In the genomic region with DNA sequence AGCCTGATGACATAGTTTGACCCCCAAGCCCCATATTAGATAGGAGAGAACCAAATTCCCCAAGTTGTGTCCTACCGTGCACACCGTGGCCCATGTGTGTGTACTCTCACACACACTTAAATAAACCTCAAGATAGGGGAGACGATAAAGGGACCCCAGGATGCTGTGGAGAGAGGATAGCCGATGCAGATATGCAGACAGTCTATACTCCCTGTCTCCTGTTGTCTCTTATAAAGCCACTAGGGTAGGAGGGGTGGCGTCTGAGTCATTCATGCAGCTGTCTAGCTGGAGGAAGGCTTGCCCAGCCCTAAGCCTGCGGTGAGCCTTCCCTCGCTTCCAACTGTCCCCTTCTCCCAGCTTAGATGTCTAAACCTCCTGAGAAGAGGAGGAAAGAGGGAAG, we compare ENCODE assay signal across 14 mouse cellular contexts. TPM values are rescaled to one million over a fixed set of nuclear protein-coding genes. Genes with fewer than 3 reads are reported as not detected.
DNase-seq lines count a peak whose midpoint lies in the region; ATAC-seq and TF ChIP-seq lines count a peak whose summit lies in the region.
"Had no signal": no experiment of that assay in that cellular context is flagged by ENCODE, and none has a peak within 500 bp of the region (broad histone marks: within the 10 kb centered on the region; RNA-seq: fewer than 3 reads in every experiment).

No protein-coding gene starts in this region.

- peak overlapping the region; percentile 91 for H3K4me2 ChIP-seq in embryonic facial prominence, embryonic 13.5 days
- peak overlapping the region; percentile 96 for H3K4me2 ChIP-seq in myocyte (ENCODE audit: low read depth)
- H3K4me2 ChIP-seq: hindbrain, embryonic 12.5 days had no signal

- no peak for ATAC-seq in embryonic facial prominence, embryonic 13.5 days (ENCODE audit: insufficient number of reproducible peaks, insufficient read depth, low FRiP score, low TSS enrichment, low read depth)
- ATAC-seq: Patski had no signal

- WGBS in embryonic facial prominence, embryonic 13.5 days = 86% methylated on average over 7 of the region's 7 CpGs
- WGBS in embryonic facial prominence, embryonic 10.5 days = 87% methylated on average over 7 of the region's 7 CpGs

- no peak for DNase-seq in embryonic facial prominence, embryonic 10.5 days (ENCODE audit: low spot score)
- no peak for DNase-seq in left cerebral cortex, adult 2 months (ENCODE audit: extremely low spot score in 1 of 2, low spot score in 2 of 2)
- DNase-seq in left cerebral cortex, adult 8-10 months (ENCODE audit: low spot score in 2 of 2) = no peak
- DNase-seq in c-Kit-positive CD71-positive TER-119-positive erythroid progenitor cells, embryonic 14.5 days (ENCODE audit: low spot score) = peak; percentile 47
- DNase-seq in cerebellum, adult 8-10 months = no peak
- no peak for DNase-seq in left cerebral cortex, postnatal 14 days (ENCODE audit: low spot score in 2 of 2)
- DNase-seq: adrenal gland, postnatal 10 days; cerebellum, adult 18-20 months had no signal

- H3K27me3 ChIP-seq in embryonic facial prominence, embryonic 13.5 days = no peaks in the 10 kb centered on the region
- H3K27me3 ChIP-seq in embryonic facial prominence, embryonic 10.5 days (replicated peaks; ENCODE audit: low read depth, poor library complexity, severe bottlenecking) = peaks cover 45% of the 10 kb centered on the region
- H3K27me3 ChIP-seq in myocyte (ENCODE audit: control insufficient read depth, insufficient read depth, insufficient read length) = no peaks in the 10 kb centered on the region
- H3K27me3 ChIP-seq: kidney, embryonic 15.5 days; Patski had no signal

- H3K27ac ChIP-seq in embryonic facial prominence, embryonic 13.5 days = no peak overlapping the region
- no peak overlapping the region for H3K27ac ChIP-seq in embryonic facial prominence, embryonic 10.5 days (replicated peaks)
- H3K27ac ChIP-seq in left cerebral cortex, adult 2 months = no peak overlapping the region
- H3K27ac ChIP-seq: hindbrain, embryonic 12.5 days; kidney, embryonic 15.5 days had no signal

- TF ChIP-seq POLR2A in myocyte (IDR thresholded peaks at IDR 0.05; ENCODE audit: insufficient read length, low read depth) = peak; percentile 62

- H3ac ChIP-seq in myocyte (ENCODE audit: control insufficient read depth, insufficient read length) = peak overlapping the region; percentile 75

- intact Hi-C loops in left cerebral cortex, adult 2 months (cut with DNase I) = no loop called here
- intact Hi-C loops in left cerebral cortex, postnatal 14 days (cut with DNase I) = no loop called here

- peak; percentile 16 for TF ChIP-seq CTCF in left cerebral cortex, adult 2 months (IDR thresholded peaks at IDR 0.05)

- H3K36me3 ChIP-seq in embryonic facial prominence, embryonic 13.5 days = peaks cover 36% of the 10 kb centered on the region
- H3K36me3 ChIP-seq in embryonic facial prominence, embryonic 10.5 days (replicated peaks) = no peaks in the 10 kb centered on the region
- peaks cover 25% of the 10 kb centered on the region for H3K36me3 ChIP-seq in myocyte (ENCODE audit: control insufficient read depth, insufficient read depth)
- H3K36me3 ChIP-seq: hindbrain, embryonic 12.5 days had no signal

- H3K9me3 ChIP-seq in embryonic facial prominence, embryonic 13.5 days = no peaks in the 10 kb centered on the region
- no peaks in the 10 kb centered on the region for H3K9me3 ChIP-seq in embryonic facial prominence, embryonic 10.5 days
- H3K9me3 ChIP-seq: hindbrain, embryonic 12.5 days; kidney, embryonic 15.5 days had no signal

- peaks cover 58% of the 10 kb centered on the region for H3K4me1 ChIP-seq in embryonic facial prominence, embryonic 13.5 days
- H3K4me1 ChIP-seq in embryonic facial prominence, embryonic 10.5 days = peaks cover 44% of the 10 kb centered on the region

- peaks cover 78% of the 10 kb centered on the region for H3K79me2 ChIP-seq in myocyte (ENCODE audit: control insufficient read depth, insufficient read depth)

- H3K4me3 ChIP-seq in embryonic facial prominence, embryonic 13.5 days = peak overlapping the region; percentile 96; the same call in 1 of the 2 replicates
- H3K4me3 ChIP-seq in embryonic facial prominence, embryonic 10.5 days = no peak overlapping the region
- peak overlapping the region; percentile 16; the same call in 1 of the 2 replicates for H3K4me3 ChIP-seq in left cerebral cortex, adult 2 months
- peak overlapping the region; percentile 100 for H3K4me3 ChIP-seq in myocyte
- H3K4me3 ChIP-seq: hindbrain, embryonic 12.5 days; kidney, embryonic 15.5 days had no signal

- no peak overlapping the region for H3K9ac ChIP-seq in embryonic facial prominence, embryonic 13.5 days
- H3K9ac ChIP-seq: hindbrain, embryonic 12.5 days; kidney, embryonic 15.5 days had no signal

TF ChIP-seq in myocyte, 11 proteins besides CTCF, POLR2A, EP300 and RAD21:
- TF ChIP-seq E2F4 (IDR thresholded peaks at IDR 0.05; ENCODE audit: insufficient read depth) (no peak), REST (IDR thresholded peaks at IDR 0.05; ENCODE audit: insufficient read depth, insufficient read length) (no peak), POLR2AphosphoS2 (IDR thresholded peaks at IDR 0.05; ENCODE audit: insufficient read length, low read depth) (peak; percentile 80), MYOG (IDR thresholded peaks at IDR 0.05; ENCODE audit: control insufficient read depth in 1 of 3, insufficient read depth in 1 of 3, insufficient read length in 2 of 3, low read depth in 2 of 3) (peak; percentile 86 to 99 (median 98)), TCF12 (IDR thresholded peaks at IDR 0.05; ENCODE audit: insufficient read depth, poor library complexity, severe bottlenecking) (peak; percentile 77), TCF3 (IDR thresholded peaks at IDR 0.05; ENCODE audit: insufficient read length, low read depth) (peak; percentile 65), USF1 (IDR thresholded peaks at IDR 0.05; ENCODE audit: low read depth) (no peak), SRF (IDR thresholded peaks at IDR 0.05; ENCODE audit: control insufficient read depth, insufficient read length, low read depth) (no peak), CEBPB (IDR thresholded peaks at IDR 0.05; ENCODE audit: insufficient read depth, poor library complexity, severe bottlenecking) (no peak), MAX (IDR thresholded peaks at IDR 0.05; ENCODE audit: low read depth) (no peak), MYOD1 (IDR thresholded peaks at IDR 0.05; ENCODE audit: control insufficient read depth in 1 of 3, insufficient read length in 2 of 3, low read depth in 2 of 3) (peak; percentile 85 to 99 (median 95))

RNA-seq across cellular contexts. Expression of a gene that starts 9.7 kb away (rescaled TPM):
- 311 and 321 TPM in 2 replicates for polyA plus RNA-seq in embryonic facial prominence, embryonic 13.5 days (2015; fragmentation: Nextera tagmentation; extraction: Ambion mirVana)
- polyA plus RNA-seq in embryonic facial prominence, embryonic 10.5 days (2016; fragmentation: Nextera tagmentation; extraction: Ambion mirVana) = 15.2 and 17.9 TPM in 2 replicates
- 10 to 100 TPM; 59.3 to 61.7 TPM for total RNA-seq in left cerebral cortex, adult 2 months (2021)
- 10 to 100 TPM; 50.1 to 67.5 (median 60.3) TPM for total RNA-seq in left cerebral cortex, adult 8-10 months (2022)
- 954 TPM for polyA plus RNA-seq in myocyte (2012; fragmentation: generic; extraction: Trizol)
- total RNA-seq in left cerebral cortex, postnatal 14 days (2021) = 10 to 100 TPM; 50.0 to 54.2 TPM

RNA-seq across cellular contexts. Expression of a gene that starts 32.1 kb away (rescaled TPM):
- 32.2 and 33.4 TPM in 2 replicates for polyA plus RNA-seq in embryonic facial prominence, embryonic 13.5 days (2015; fragmentation: Nextera tagmentation; extraction: Ambion mirVana)
- polyA plus RNA-seq in embryonic facial prominence, embryonic 10.5 days (2016; fragmentation: Nextera tagmentation; extraction: Ambion mirVana) = 33.6 and 37.4 TPM in 2 replicates
- 1 to 10 TPM; 3.2 TPM for total RNA-seq in left cerebral cortex, adult 2 months (2021)
- total RNA-seq in left cerebral cortex, adult 8-10 months (2022) = 1 to 10 TPM; 2.3 to 3.1 (median 2.6) TPM
- polyA plus RNA-seq in myocyte (2012; fragmentation: generic; extraction: Trizol) = 8.1 TPM
- 1 to 10 TPM; 3.3 to 4.2 TPM for total RNA-seq in left cerebral cortex, postnatal 14 days (2021)

RNA-seq across cellular contexts. Expression of a gene that starts 39.1 kb away (rescaled TPM):
- 10.3 and 13.3 TPM in 2 replicates for polyA plus RNA-seq in embryonic facial prominence, embryonic 13.5 days (2015; fragmentation: Nextera tagmentation; extraction: Ambion mirVana)
- polyA plus RNA-seq in embryonic facial prominence, embryonic 10.5 days (2016; fragmentation: Nextera tagmentation; extraction: Ambion mirVana) = 5.9 and 7.1 TPM in 2 replicates
- total RNA-seq in left cerebral cortex, adult 2 months (2021) = 10 to 100 TPM; 68.7 to 71.2 TPM
- 10 to 100 TPM; 63.2 to 71.4 (median 66.8) TPM for total RNA-seq in left cerebral cortex, adult 8-10 months (2022)
- 0.35 TPM for polyA plus RNA-seq in myocyte (2012; fragmentation: generic; extraction: Trizol)
- total RNA-seq in left cerebral cortex, postnatal 14 days (2021) = 10 to 100 TPM; 51.3 to 57.7 TPM

RNA-seq across cellular contexts. Expression of a gene that starts 48.0 kb away (rescaled TPM):
- polyA plus RNA-seq in embryonic facial prominence, embryonic 13.5 days (2015; fragmentation: Nextera tagmentation; extraction: Ambion mirVana) = 18.6 and 19.5 TPM in 2 replicates
- 4.9 and 5.8 TPM in 2 replicates for polyA plus RNA-seq in embryonic facial prominence, embryonic 10.5 days (2016; fragmentation: Nextera tagmentation; extraction: Ambion mirVana)
- total RNA-seq in left cerebral cortex, adult 2 months (2021) = not detected
- total RNA-seq in left cerebral cortex, adult 8-10 months (2022) = not detected
- polyA plus RNA-seq in myocyte (2012; fragmentation: generic; extraction: Trizol) = 0.13 TPM
- total RNA-seq in left cerebral cortex, postnatal 14 days (2021) = not detected
- total RNA-seq: adrenal gland, postnatal 10 days; left cerebral cortex, adult 18-20 months had no signal

RNA-seq across cellular contexts. Expression of a gene that starts 52.8 kb away (rescaled TPM):
- polyA plus RNA-seq in embryonic facial prominence, embryonic 13.5 days (2015; fragmentation: Nextera tagmentation; extraction: Ambion mirVana) = 164 and 169 TPM in 2 replicates
- 158 and 161 TPM in 2 replicates for polyA plus RNA-seq in embryonic facial prominence, embryonic 10.5 days (2016; fragmentation: Nextera tagmentation; extraction: Ambion mirVana)
- 10 to 100 TPM; 98.3 to 99.1 TPM for total RNA-seq in left cerebral cortex, adult 2 months (2021)
- 100 to 1,000 TPM; 102 to 133 (median 110) TPM for total RNA-seq in left cerebral cortex, adult 8-10 months (2022)
- 165 TPM for polyA plus RNA-seq in myocyte (2012; fragmentation: generic; extraction: Trizol)
- 100 to 1,000 TPM; 108 to 109 TPM for total RNA-seq in left cerebral cortex, postnatal 14 days (2021)
